In genomic region chr8:46551615-46552440, GRCm38 (mm10) we compare ENCODE assay signal across 7 mouse cellular contexts. TPM values are rescaled to one million over a fixed set of nuclear protein-coding genes. Genes with fewer than 3 reads are reported as not detected.
A peak's percentile ranks its signal among the peaks of the same experiment; 100 is the strongest.
DNase-seq lines count a peak whose midpoint lies in the region; ATAC-seq lines count a peak whose summit lies in the region.

Gene Cenpu (plus strand): TSS chr8:46552028.

- H3K27me3 ChIP-seq in embryonic facial prominence, embryonic 12.5 days, result no peaks in the 10 kb centered on the region
- H3K27me3 ChIP-seq in limb, embryonic 11.5 days (ENCODE audit: control insufficient read depth, insufficient read depth, low read length), result no peaks in the 10 kb centered on the region
- no peaks in the 10 kb centered on the region for H3K27me3 ChIP-seq in midbrain, embryonic 14.5 days (ENCODE audit: control insufficient read depth, insufficient read depth, low read length)

- peak; percentile 96 for ATAC-seq in embryonic facial prominence, embryonic 12.5 days (ENCODE audit: insufficient number of reproducible peaks, insufficient read depth, low FRiP score, low TSS enrichment)
- peak; percentile 94 for ATAC-seq in limb, embryonic 11.5 days (ENCODE audit: insufficient number of reproducible peaks, low FRiP score, low TSS enrichment, low read depth)
- peak; percentile 99 for ATAC-seq in midbrain, embryonic 14.5 days (ENCODE audit: low FRiP score, low TSS enrichment)

- H3K4me3 ChIP-seq in embryonic facial prominence, embryonic 12.5 days, result peak within 1 kb of the TSS; percentile 71
- peak within 1 kb of the TSS; percentile 77 for H3K4me3 ChIP-seq in limb, embryonic 11.5 days (ENCODE audit: low read depth, low read length)
- peak within 1 kb of the TSS; percentile 62 for H3K4me3 ChIP-seq in midbrain, embryonic 14.5 days (replicated peaks; ENCODE audit: low read depth, low read length)

- H3K9me3 ChIP-seq in embryonic facial prominence, embryonic 12.5 days, result no peaks in the 10 kb centered on the region
- H3K9me3 ChIP-seq in limb, embryonic 11.5 days (ENCODE audit: control insufficient read depth, low read length), result no peaks in the 10 kb centered on the region
- no peaks in the 10 kb centered on the region for H3K9me3 ChIP-seq in midbrain, embryonic 14.5 days (ENCODE audit: control insufficient read depth, low read length)

- 0 out of 2 replicates have a peak, but pooled peaks cover 6% of the 10 kb centered on the region for H3K36me3 ChIP-seq in embryonic facial prominence, embryonic 12.5 days
- H3K36me3 ChIP-seq in limb, embryonic 11.5 days (ENCODE audit: control insufficient read depth, insufficient read depth, low read length), result peaks cover 4% of the 10 kb centered on the region; the same call in 1 of the 2 replicates
- H3K36me3 ChIP-seq in midbrain, embryonic 14.5 days (ENCODE audit: control insufficient read depth, insufficient read depth, low read length), result no peaks in the 10 kb centered on the region

- DNase-seq in adrenal gland, postnatal 25 days, result peak; percentile 98
- DNase-seq in heart, adult 11 months, result peak; percentile 100
- peak; percentile 100 for DNase-seq in kidney, adult 18-20 months
- DNase-seq in limb, embryonic 11.5 days (ENCODE audit: low spot score), result peak; percentile 100
- DNase-seq in midbrain, embryonic 14.5 days, result peak; percentile 100
- peak; percentile 97 to 99 for DNase-seq in spleen, adult 18-20 months

- H3K9ac ChIP-seq in embryonic facial prominence, embryonic 12.5 days, result peak within 1 kb of the TSS; percentile 55
- peak within 1 kb of the TSS; percentile 74 for H3K9ac ChIP-seq in limb, embryonic 11.5 days (ENCODE audit: low read length)
- peak within 1 kb of the TSS; percentile 50; the same call in 1 of the 2 replicates for H3K9ac ChIP-seq in midbrain, embryonic 14.5 days (replicated peaks; ENCODE audit: low read length)

- peak within 1 kb of the TSS; percentile 59; the same call in 1 of the 2 replicates for H3K27ac ChIP-seq in embryonic facial prominence, embryonic 12.5 days
- no peak within 1 kb of the TSS for H3K27ac ChIP-seq in limb, embryonic 11.5 days (replicated peaks; ENCODE audit: low read depth, low read length)
- H3K27ac ChIP-seq in midbrain, embryonic 14.5 days (replicated peaks; ENCODE audit: low read depth, low read length), result peak within 1 kb of the TSS; percentile 79

- peak within 1 kb of the TSS; percentile 81 for H3K4me2 ChIP-seq in embryonic facial prominence, embryonic 12.5 days (replicated peaks)
- H3K4me2 ChIP-seq in limb, embryonic 11.5 days (ENCODE audit: low read depth, severe bottlenecking), result peak within 1 kb of the TSS; percentile 81
- H3K4me2 ChIP-seq in midbrain, embryonic 14.5 days (ENCODE audit: low read length), result peak within 1 kb of the TSS; percentile 74

- H3K4me1 ChIP-seq in embryonic facial prominence, embryonic 12.5 days, result peaks cover 14% of the 10 kb centered on the region
- peaks cover 5% of the 10 kb centered on the region for H3K4me1 ChIP-seq in limb, embryonic 11.5 days (ENCODE audit: control insufficient read depth, insufficient read depth, low read length)
- H3K4me1 ChIP-seq in midbrain, embryonic 14.5 days (ENCODE audit: control insufficient read depth, insufficient read depth, low read length), result peaks cover 11% of the 10 kb centered on the region

- WGBS in embryonic facial prominence, embryonic 12.5 days, result under 1% methylated on average over 50 of the region's 50 CpGs
- WGBS in limb, embryonic 11.5 days, result under 1% methylated on average over 50 of the region's 50 CpGs
- WGBS in midbrain, embryonic 14.5 days, result under 1% methylated on average over 50 of the region's 50 CpGs

RNA-seq across cellular contexts. Expression of gene Cenpu, which starts in this region (rescaled TPM):
- total RNA-seq in adrenal gland, postnatal 25 days (2021), result 1.2 and 4.2 TPM in 2 replicates
- 16.4 and 17.7 TPM in 2 replicates for polyA plus RNA-seq in embryonic facial prominence, embryonic 12.5 days (2016; fragmentation: Nextera tagmentation; extraction: Ambion mirVana)
- polyA plus RNA-seq in limb, embryonic 11.5 days (2014; fragmentation: Nextera tagmentation; extraction: Ambion mirVana), result 27.9 and 28.5 TPM in 2 replicates
- polyA plus RNA-seq in midbrain, embryonic 14.5 days (2014; fragmentation: Nextera tagmentation; extraction: Ambion mirVana), result 6.8 and 8.6 TPM in 2 replicates
